Mouse (Mus musculus): Measurements from ENCODE around the gene Glmn. TPM values are rescaled to one million over a fixed set of nuclear protein-coding genes. Genes with fewer than 3 reads are reported as not detected.

The Glmn gene
- polyA plus RNA-seq, 1 experiment from 2014 or later = 46.6 TPM

DNA sequence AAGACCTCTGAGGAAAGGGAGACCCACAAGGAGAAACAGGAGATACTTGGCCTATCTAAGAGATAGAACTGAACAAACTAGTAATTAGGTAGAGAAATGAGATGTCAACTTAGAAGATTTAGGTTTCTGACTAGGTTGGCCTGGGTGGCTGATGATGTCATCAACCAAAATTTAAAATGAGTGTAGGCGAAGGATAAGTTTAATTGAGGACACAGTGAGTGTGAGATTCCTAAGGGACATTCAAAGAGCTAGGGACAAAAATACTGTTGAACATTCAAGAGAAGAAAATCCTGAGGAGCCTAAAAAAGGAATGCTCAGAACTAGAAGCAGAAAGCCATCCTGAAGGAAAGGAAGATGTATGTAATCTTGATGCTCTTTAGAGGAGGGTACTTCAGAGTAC is 81.6 kb downstream of the Glmn start:
- ATAC-seq (replicated peaks; ENCODE audit: insufficient number of reproducible peaks, low FRiP score, low TSS enrichment, low read depth) (no peak), DNase-seq (ENCODE audit: low spot score) (no peak)
- Histone ChIP-seq H3K27me3 (ENCODE audit: control insufficient read depth, insufficient read depth, low read length) (no peaks in the 10 kb centered on the region), H3K9ac (replicated peaks; ENCODE audit: low read length) (no peak overlapping the region), H3K36me3 (replicated peaks; ENCODE audit: control insufficient read depth, insufficient read depth, low read depth, low read length) (no peaks in the 10 kb centered on the region), H3K9me3 (replicated peaks; ENCODE audit: control insufficient read depth, low read length) (no peaks in the 10 kb centered on the region), H3K4me1 (ENCODE audit: control insufficient read depth, insufficient read depth, low read length) (no peaks in the 10 kb centered on the region), H3K4me2 (ENCODE audit: low read depth, low read length) (no peak overlapping the region), H3K4me3 (ENCODE audit: low read depth, low read length) (no peak overlapping the region), H3K27ac (replicated peaks; ENCODE audit: low read depth, low read length) (no peak overlapping the region)
- 94% methylated on average over 1 of the region's 1 CpGs for WGBS

DNA sequence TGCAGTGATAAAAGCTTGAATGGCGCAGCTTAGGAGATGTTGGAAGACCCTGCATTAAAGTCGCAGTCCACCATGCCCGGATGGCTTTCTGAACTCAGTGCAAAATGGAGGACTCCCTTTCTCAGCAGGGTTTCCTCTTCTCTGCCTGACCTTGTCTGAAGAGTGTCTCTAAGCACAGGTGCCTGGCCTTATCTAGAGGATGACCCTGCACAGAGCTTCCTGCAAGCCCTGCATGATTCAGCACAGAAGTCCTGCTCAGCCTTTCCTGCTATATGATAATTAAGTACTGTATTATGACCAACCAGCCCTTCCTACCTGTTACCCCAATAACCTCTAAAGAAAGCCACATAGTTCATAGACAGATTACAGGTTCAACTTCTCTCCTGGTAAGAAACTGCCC is 82.2 kb downstream of the Glmn start:
- Histone ChIP-seq H3K9ac (replicated peaks; ENCODE audit: low read length) (no peak overlapping the region), H3K27me3 (ENCODE audit: control insufficient read depth, insufficient read depth, low read length) (no peaks in the 10 kb centered on the region), H3K36me3 (replicated peaks; ENCODE audit: control insufficient read depth, insufficient read depth, low read depth, low read length) (no peaks in the 10 kb centered on the region), H3K4me3 (ENCODE audit: low read depth, low read length) (no peak overlapping the region), H3K27ac (replicated peaks; ENCODE audit: low read depth, low read length) (no peak overlapping the region), H3K4me2 (ENCODE audit: low read depth, low read length) (no peak overlapping the region), H3K4me1 (ENCODE audit: control insufficient read depth, insufficient read depth, low read length) (no peaks in the 10 kb centered on the region), H3K9me3 (replicated peaks; ENCODE audit: control insufficient read depth, low read length) (no peaks in the 10 kb centered on the region)
- DNase-seq (ENCODE audit: low spot score) (no peak), ATAC-seq (replicated peaks; ENCODE audit: insufficient number of reproducible peaks, low FRiP score, low TSS enrichment, low read depth) (no peak)
- 91% methylated on average over 3 of the region's 3 CpGs for WGBS

DNA sequence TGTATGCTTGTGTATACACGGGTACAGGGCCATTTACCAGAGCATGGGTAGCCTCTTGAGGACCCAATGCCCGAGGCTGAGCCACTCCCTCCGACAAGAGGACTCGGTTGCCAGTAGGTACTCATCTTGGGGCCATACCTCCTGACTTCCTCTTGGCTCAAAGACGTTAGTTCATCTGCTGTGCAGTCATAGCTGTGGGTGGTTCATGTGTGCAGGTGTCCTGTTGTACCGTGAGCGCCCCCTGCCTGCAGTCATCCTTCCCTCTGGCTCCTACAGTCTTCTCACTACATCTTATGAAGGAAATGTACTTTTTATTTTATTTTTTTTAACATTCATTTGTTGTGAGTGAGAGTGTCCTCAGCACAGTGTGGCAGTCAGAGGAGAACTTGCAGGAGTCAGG is 84.1 kb downstream of the Glmn start:
- Histone ChIP-seq H3K4me2 (ENCODE audit: low read depth, low read length) (no peak overlapping the region), H3K4me1 (ENCODE audit: control insufficient read depth, insufficient read depth, low read length) (no peaks in the 10 kb centered on the region), H3K4me3 (ENCODE audit: low read depth, low read length) (no peak overlapping the region), H3K27me3 (ENCODE audit: control insufficient read depth, insufficient read depth, low read length) (no peaks in the 10 kb centered on the region), H3K36me3 (replicated peaks; ENCODE audit: control insufficient read depth, insufficient read depth, low read depth, low read length) (no peaks in the 10 kb centered on the region), H3K9me3 (replicated peaks; ENCODE audit: control insufficient read depth, low read length) (no peaks in the 10 kb centered on the region), H3K27ac (replicated peaks; ENCODE audit: low read depth, low read length) (no peak overlapping the region), H3K9ac (replicated peaks; ENCODE audit: low read length) (no peak overlapping the region)
- peak; percentile 59 for DNase-seq (ENCODE audit: low spot score)
- ATAC-seq (replicated peaks; ENCODE audit: insufficient number of reproducible peaks, low FRiP score, low TSS enrichment, low read depth) = peak; percentile 6; the same call in 1 of the 2 replicates
- 49% methylated on average over 7 of the region's 7 CpGs for WGBS

DNA sequence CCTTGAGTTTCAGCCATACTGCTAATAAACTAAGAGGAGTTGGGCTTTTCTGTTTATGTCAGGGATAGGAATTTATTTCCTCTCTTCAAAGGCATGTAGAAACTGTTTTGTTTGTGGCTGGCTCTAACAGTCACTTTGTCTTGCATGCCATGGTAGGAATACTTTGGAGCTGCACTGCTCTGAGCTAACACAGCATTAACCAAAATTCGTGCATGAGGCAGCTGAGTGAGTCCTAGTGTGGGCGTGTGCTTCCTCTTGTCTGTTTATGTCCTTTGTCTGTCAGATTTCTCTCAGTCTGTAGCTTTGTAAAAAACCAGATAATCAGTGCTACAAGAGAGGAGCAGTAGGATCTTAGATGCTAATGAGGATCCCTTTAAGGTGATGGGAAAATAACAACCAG is 86.4 kb downstream of the Glmn start:
- H3K9ac ChIP-seq (replicated peaks; ENCODE audit: low read length) = no peak overlapping the region
- H3K27ac ChIP-seq (replicated peaks; ENCODE audit: low read depth, low read length) = no peak overlapping the region
- H3K27me3 ChIP-seq (ENCODE audit: control insufficient read depth, insufficient read depth, low read length) = no peaks in the 10 kb centered on the region
- no peaks in the 10 kb centered on the region for H3K36me3 ChIP-seq (replicated peaks; ENCODE audit: control insufficient read depth, insufficient read depth, low read depth, low read length)
- ATAC-seq (replicated peaks; ENCODE audit: insufficient number of reproducible peaks, low FRiP score, low TSS enrichment, low read depth) (no peak), DNase-seq (ENCODE audit: low spot score) (no peak)
- no peak overlapping the region for H3K4me3 ChIP-seq (ENCODE audit: low read depth, low read length)
- no peaks in the 10 kb centered on the region for H3K4me1 ChIP-seq (ENCODE audit: control insufficient read depth, insufficient read depth, low read length)
- no peak overlapping the region for H3K4me2 ChIP-seq (ENCODE audit: low read depth, low read length)
- 72% methylated on average over 2 of the region's 2 CpGs for WGBS
- H3K9me3 ChIP-seq (replicated peaks; ENCODE audit: control insufficient read depth, low read length) = no peaks in the 10 kb centered on the region

DNA sequence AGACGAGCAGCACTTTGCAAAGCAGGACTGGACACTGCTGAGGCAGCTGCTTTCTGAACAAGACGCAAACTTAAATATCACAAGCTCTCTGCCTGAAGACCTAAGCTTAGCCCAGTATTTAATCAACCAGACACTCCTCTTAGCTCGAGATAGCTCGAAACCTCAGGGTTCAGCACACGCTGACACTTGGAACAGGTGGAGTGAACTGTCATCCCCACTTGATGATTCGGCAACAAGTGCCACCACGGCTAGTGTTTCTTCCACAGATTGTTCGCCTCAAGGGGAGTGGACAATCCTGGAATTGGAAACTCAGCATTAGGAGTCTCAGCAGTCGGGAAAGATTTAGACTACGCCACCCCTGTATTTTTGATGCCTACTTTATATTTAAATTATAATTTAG is 87.2 kb downstream of the Glmn start:
- ATAC-seq (replicated peaks; ENCODE audit: insufficient number of reproducible peaks, low FRiP score, low TSS enrichment, low read depth) (no peak), DNase-seq (ENCODE audit: low spot score) (no peak)
- H3K27me3 ChIP-seq (ENCODE audit: control insufficient read depth, insufficient read depth, low read length) = no peaks in the 10 kb centered on the region
- H3K4me3 ChIP-seq (ENCODE audit: low read depth, low read length) = no peak overlapping the region
- H3K9me3 ChIP-seq (replicated peaks; ENCODE audit: control insufficient read depth, low read length) = no peaks in the 10 kb centered on the region
- no peaks in the 10 kb centered on the region for H3K36me3 ChIP-seq (replicated peaks; ENCODE audit: control insufficient read depth, insufficient read depth, low read depth, low read length)
- no peak overlapping the region for H3K4me2 ChIP-seq (ENCODE audit: low read depth, low read length)
- 84% methylated on average over 10 of the region's 10 CpGs for WGBS
- no peak overlapping the region for H3K9ac ChIP-seq (replicated peaks; ENCODE audit: low read length)
- H3K27ac ChIP-seq (replicated peaks; ENCODE audit: low read depth, low read length) = no peak overlapping the region
- no peaks in the 10 kb centered on the region for H3K4me1 ChIP-seq (ENCODE audit: control insufficient read depth, insufficient read depth, low read length)

DNA sequence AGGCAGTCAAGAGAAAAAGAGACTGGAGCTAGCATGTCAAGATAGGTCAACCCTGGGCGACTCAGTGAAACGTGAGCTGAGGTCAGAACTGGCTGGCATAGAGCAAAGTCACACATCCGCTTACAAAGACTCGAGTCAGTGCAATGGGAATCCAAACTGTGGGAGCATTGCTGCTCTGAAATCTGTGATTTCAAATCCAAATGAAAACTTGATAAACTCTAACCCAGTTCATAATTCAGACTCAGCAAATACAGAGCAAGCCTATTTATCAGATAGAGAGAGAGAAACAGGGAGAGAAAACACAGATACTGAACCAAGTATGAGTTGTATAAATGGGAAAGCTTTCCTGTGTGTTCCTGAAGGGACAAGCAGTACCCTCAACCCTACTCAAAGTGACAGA is 90.4 kb downstream of the Glmn start, which contains the start of gene Gm42669:
TSS of gene Gm42669 (plus strand) at position 301 of the 400 bp plus-strand sequence.
- WGBS = 74% methylated on average over 4 of the region's 4 CpGs
- no peaks in the 10 kb centered on the region for H3K4me1 ChIP-seq (ENCODE audit: control insufficient read depth, insufficient read depth, low read length)
- H3K9me3 ChIP-seq (replicated peaks; ENCODE audit: control insufficient read depth, low read length) = no peaks in the 10 kb centered on the region
- no peak within 1 kb of the TSS for H3K4me2 ChIP-seq (ENCODE audit: low read depth, low read length)
- no peak within 1 kb of the TSS for H3K4me3 ChIP-seq (ENCODE audit: low read depth, low read length)
- no peaks in the 10 kb centered on the region for H3K27me3 ChIP-seq (ENCODE audit: control insufficient read depth, insufficient read depth, low read length)
- no peaks in the 10 kb centered on the region for H3K36me3 ChIP-seq (replicated peaks; ENCODE audit: control insufficient read depth, insufficient read depth, low read depth, low read length)
- no peak for DNase-seq (ENCODE audit: low spot score)
- ATAC-seq (replicated peaks; ENCODE audit: insufficient number of reproducible peaks, low FRiP score, low TSS enrichment, low read depth) = no peak
- H3K9ac ChIP-seq (replicated peaks; ENCODE audit: low read length) = no peak within 1 kb of the TSS
- H3K27ac ChIP-seq (replicated peaks; ENCODE audit: low read depth, low read length) = no peak within 1 kb of the TSS

DNA sequence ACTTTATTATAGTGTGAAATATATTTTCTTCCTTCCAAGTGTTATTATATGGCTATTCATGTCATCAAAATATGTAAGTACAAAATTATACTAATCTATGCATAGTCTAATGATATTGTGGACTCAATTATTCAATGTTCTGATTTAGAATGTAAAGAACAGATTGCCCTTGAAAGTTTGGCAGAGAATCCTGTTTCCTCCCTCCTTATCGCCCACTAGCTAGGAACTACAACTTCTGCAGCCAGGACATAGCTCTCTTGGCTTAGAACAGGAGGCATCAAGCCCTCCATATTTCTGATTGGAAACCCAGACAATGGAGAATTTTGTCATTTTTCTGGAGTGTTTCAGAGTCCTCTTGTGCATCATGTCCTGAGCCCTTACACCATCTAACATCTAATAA is 96.9 kb downstream of the Glmn start:
- DNase-seq (ENCODE audit: low spot score) = no peak
- H3K9ac ChIP-seq (replicated peaks; ENCODE audit: low read length) = no peak overlapping the region
- H3K9me3 ChIP-seq (replicated peaks; ENCODE audit: control insufficient read depth, low read length) = no peaks in the 10 kb centered on the region
- no peaks in the 10 kb centered on the region for H3K27me3 ChIP-seq (ENCODE audit: control insufficient read depth, insufficient read depth, low read length)
- H3K36me3 ChIP-seq (replicated peaks; ENCODE audit: control insufficient read depth, insufficient read depth, low read depth, low read length) = no peaks in the 10 kb centered on the region
- no peak for ATAC-seq (replicated peaks; ENCODE audit: insufficient number of reproducible peaks, low FRiP score, low TSS enrichment, low read depth)
- 96% methylated on average over 1 of the region's 1 CpGs for WGBS
- H3K4me1 ChIP-seq (ENCODE audit: control insufficient read depth, insufficient read depth, low read length) = no peaks in the 10 kb centered on the region
- no peak overlapping the region for H3K4me2 ChIP-seq (ENCODE audit: low read depth, low read length)
- H3K4me3 ChIP-seq (ENCODE audit: low read depth, low read length) = no peak overlapping the region
- H3K27ac ChIP-seq (replicated peaks; ENCODE audit: low read depth, low read length) = no peak overlapping the region

DNA sequence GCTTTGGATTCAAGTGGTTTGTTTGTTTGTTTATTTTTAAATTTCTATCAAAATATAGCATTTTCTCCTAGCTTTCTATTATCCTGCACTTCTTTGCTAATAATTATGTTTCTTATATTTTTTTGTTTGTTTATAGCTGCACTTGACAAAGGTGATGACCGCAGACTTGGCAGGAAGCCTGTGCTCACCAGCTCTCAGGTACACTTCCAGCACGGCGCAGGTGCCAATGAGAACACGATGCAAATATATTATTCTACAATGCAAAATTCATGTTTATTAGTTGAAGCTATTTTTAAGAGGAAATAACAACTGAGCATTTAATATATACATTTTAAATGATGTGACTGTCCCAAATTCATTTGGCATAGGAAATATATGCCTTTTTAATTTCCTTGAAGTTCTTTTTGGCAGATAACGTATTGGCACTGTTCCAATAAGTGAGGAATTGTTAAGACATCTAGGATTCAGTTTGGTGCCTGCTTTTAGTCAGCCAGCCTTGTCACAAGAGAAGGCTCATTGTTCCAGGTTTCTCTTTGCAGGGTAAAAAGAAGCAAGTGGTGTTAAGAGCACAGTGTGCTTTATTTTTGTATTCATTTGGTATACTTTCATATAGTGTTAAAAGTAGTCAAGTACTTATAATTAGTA is 97.7 kb downstream of the Glmn start:
- DNase-seq (ENCODE audit: low spot score) (no peak), ATAC-seq (replicated peaks; ENCODE audit: insufficient number of reproducible peaks, low FRiP score, low TSS enrichment, low read depth) (no peak)
- no peak overlapping the region for H3K27ac ChIP-seq (replicated peaks; ENCODE audit: low read depth, low read length)
- H3K4me3 ChIP-seq (ENCODE audit: low read depth, low read length) = no peak overlapping the region
- H3K27me3 ChIP-seq (ENCODE audit: control insufficient read depth, insufficient read depth, low read length) = no peaks in the 10 kb centered on the region
- H3K36me3 ChIP-seq (replicated peaks; ENCODE audit: control insufficient read depth, insufficient read depth, low read depth, low read length) = no peaks in the 10 kb centered on the region
- 90% methylated on average over 5 of the region's 5 CpGs for WGBS
- no peaks in the 10 kb centered on the region for H3K4me1 ChIP-seq (ENCODE audit: control insufficient read depth, insufficient read depth, low read length)
- no peak overlapping the region for H3K9ac ChIP-seq (replicated peaks; ENCODE audit: low read length)
- no peak overlapping the region for H3K4me2 ChIP-seq (ENCODE audit: low read depth, low read length)
- no peaks in the 10 kb centered on the region for H3K9me3 ChIP-seq (replicated peaks; ENCODE audit: control insufficient read depth, low read length)
